Mouse (Mus musculus) bone marrow, adult 2 months (tissue): Measurements from ENCODE around the gene Spred3. TPM values are rescaled to one million over a fixed set of nuclear protein-coding genes. Genes with fewer than 3 reads are reported as not detected.
"Not testable (repeated sequence)": the region's sequence is repeated elsewhere in the genome, so short reads cannot be mapped to it uniquely, and the experiment has no call there.

ENCODE experiments used
- H3K27ac ChIP-seq: fragments of 200-500 bp; 2 replicates; pipeline ENCODE4 v1.5.1; 2012; ENCODE audit warnings: low read depth, mild to moderate bottlenecking, control low read depth, inconsistent platforms, low read length; ENCODE audit not compliant: control insufficient read depth, poor library complexity, insufficient read depth
- H3K4me1 ChIP-seq: fragments of 200-500 bp; 2 replicates; pipeline ENCODE4 v1.6.1; 2011; ENCODE audit warnings: low read length; ENCODE audit not compliant: control insufficient read depth, insufficient read depth
- H3K4me3 ChIP-seq: fragments of 200-500 bp; replicated peaks from 2 replicates; pipeline ENCODE3; 2011; ENCODE audit warnings: mild to moderate bottlenecking, low read depth, low read length, control low read depth; ENCODE audit not compliant: control insufficient read depth
- CTCF ChIP-seq: fragments of 200-500 bp; IDR thresholded peaks from 2 replicates; pipeline ENCODE4 v1.5.1; 2011; ENCODE audit warnings: low read length, control low read depth; ENCODE audit not compliant: control insufficient read depth, insufficient read depth
- POLR2A ChIP-seq: fragments of 200-500 bp; IDR thresholded peaks from 2 replicates; pipeline ENCODE4 v1.6.1; 2011; ENCODE audit warnings: low read depth, mild to moderate bottlenecking, control low read depth, low read length, borderline replicate concordance; ENCODE audit not compliant: control insufficient read depth
- WGBS: fragments of 180-500 bp; shearing (Covaris S2); methylation state at CpG from one replicate; pipeline ENCODE4 v1.1.7; 2018; 5-methylcytosine and 5-hydroxymethylcytosine counted together
- polyA plus RNA-seq: library from polyadenylated mRNA; stranded (reverse); fragments of >200 nt; gene quantifications from 2 replicates; pipeline ENCODE4 v1.2.4, GENCODE M21; 2011; ENCODE audit warnings: low replicate concordance; ENCODE audit not compliant: missing spikeins, insufficient read depth, insufficient read length

Spred3 gene
- polyA plus RNA-seq = 2.3 and 7.1 TPM in 2 replicates

DNA sequence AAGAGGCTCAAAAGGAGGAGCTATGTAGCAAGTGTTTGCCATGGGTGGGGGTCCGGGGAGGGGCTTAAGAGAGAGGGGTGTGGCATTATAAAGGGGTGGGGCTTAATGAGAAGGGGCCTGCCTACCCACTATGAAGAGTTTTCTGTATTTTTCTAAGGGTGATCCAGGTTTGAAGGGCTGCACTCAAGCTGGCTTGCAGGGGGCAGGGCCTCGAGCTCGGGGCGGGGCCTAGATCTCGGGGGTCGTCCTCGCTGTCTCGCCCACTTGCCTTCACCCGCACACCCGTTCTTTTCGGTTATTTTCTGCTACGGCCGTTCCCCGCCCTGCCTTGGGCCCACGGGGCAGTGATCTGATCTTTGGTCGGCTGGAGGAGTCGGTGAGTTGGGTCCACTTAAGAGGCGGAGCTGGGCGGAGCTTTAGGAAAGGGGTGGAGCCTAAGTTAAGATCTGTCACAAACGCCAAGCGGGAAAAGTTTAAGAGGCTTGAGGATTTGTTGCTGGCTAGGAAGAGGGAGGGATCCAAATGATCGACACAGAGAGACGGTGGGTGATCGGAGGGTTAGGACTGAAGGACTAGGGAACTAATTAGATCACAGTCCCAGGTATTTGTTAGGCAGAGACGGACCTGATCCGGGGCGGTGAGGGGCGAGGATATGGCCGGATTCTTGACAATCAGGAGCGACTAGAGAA is at the start of gene Spred3, which contains the start of gene Ggn:
Gene Spred3, minus strand, starts transcription at position 346 of the 689 bp plus-strand sequence.
Gene Ggn, plus strand, starts transcription at position 145 of the 689 bp plus-strand sequence.
- H3K4me1 ChIP-seq = no peaks in the 10 kb centered on the region
- TF ChIP-seq POLR2A = no peak
- TF ChIP-seq CTCF = no peak
- peak within 1 kb of the TSS; percentile 61 for H3K4me3 ChIP-seq
- peak within 1 kb of the TSS; percentile 37; the same call in 1 of the 2 replicates for H3K27ac ChIP-seq
- under 1% methylated on average over 30 of the region's 30 CpGs for WGBS

DNA sequence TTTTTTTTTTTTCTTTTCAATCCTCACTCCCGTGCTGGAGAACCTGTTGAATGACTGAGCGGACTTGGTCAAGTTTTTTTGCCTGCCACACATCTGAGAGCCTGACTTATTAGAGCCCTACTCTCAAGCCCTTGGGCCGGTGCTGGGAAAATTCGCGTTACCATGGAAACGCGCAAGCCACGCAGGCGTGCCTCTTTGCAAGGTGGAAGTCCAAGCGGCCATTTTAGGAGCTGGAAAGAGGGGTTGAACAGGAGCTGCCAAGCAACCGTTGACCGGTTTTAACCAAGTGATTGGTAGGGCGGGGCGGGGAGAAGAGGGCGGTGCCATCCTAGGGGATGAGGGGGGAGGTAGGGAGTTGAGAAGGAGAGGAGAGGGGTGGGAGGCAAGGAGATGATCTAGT is 44.6 kb upstream of the Spred3 start:
- WGBS = 82% methylated on average over 15 of the region's 15 CpGs
- Histone ChIP-seq H3K4me1 (no peaks in the 10 kb centered on the region), H3K27ac (no peak overlapping the region), H3K4me3 (no peak overlapping the region)
- TF ChIP-seq CTCF (no peak), POLR2A (no peak)

DNA sequence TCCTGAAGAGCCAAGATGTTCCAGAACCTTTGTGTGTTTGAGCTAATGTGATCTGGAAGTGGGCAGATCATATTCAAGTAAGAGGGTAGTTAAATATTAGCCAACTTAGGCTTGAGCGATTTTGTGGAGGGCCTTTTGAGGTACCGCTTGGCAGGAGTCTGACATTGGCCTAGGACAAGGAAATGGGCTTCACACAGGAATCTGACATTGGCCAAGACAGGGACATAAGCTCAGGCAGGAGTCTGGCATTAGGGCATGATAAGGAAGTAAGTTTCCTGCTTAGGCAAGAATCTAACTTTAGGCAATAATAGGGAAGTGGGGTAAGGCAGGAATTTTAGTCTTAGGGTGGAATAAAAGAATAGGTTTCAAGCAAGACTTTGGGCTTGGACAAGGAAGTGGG is 44.0 kb upstream of the Spred3 start:
- H3K4me3 ChIP-seq = no peak overlapping the region
- TF ChIP-seq CTCF (no peak), POLR2A (no peak)
- 67% methylated on average over 2 of the region's 2 CpGs for WGBS
- no peak overlapping the region for H3K27ac ChIP-seq
- H3K4me1 ChIP-seq = no peaks in the 10 kb centered on the region

DNA sequence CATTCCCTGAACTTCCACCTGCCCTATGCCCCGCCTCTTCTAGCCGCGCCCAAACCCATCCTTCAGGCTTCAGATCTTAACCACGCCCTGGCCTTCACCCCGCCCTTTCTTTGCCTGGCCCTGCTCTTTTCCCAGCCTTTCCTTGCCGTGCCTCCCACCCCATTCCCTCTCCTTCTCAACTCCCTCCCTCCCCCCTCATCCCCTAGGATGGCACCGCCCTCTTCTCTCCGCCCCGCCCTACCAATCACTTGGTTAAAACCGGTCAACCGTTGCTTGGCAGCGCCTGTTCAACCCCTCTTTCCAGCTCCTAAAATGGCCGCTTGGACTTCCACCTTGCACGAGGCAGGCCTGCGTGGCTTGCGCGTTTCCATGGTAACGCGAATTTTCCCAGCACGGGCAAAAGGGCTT is 43.5 kb upstream of the Spred3 start, which contains the start of gene Catsperg1:
Gene Catsperg1, minus strand, starts transcription at position 361 of the 408 bp plus-strand sequence.
- Histone ChIP-seq H3K4me1 (no peaks in the 10 kb centered on the region), H3K27ac (no peak within 1 kb of the TSS), H3K4me3 (no peak within 1 kb of the TSS)
- TF ChIP-seq CTCF (no peak), POLR2A (no peak)
- 67% methylated on average over 20 of the region's 20 CpGs for whole genome bisulfite sequencing

GRCm38 (mm10) chr7:29212775-29213560 is 42.8 kb upstream of the Spred3 start:
- not testable (repeated sequence) for H3K4me3 ChIP-seq, H3K27ac ChIP-seq, H3K4me1 ChIP-seq
- 85% methylated on average over 40 of the region's 40 CpGs for WGBS

GRCm38 (mm10) chr7:29212199-29212765 is 42.1 kb upstream of the Spred3 start:
- WGBS = 58% methylated on average over 26 of the region's 26 CpGs
- H3K27ac ChIP-seq = no peak overlapping the region
- H3K4me3 ChIP-seq = peak overlapping the region; percentile 73
- H3K4me1 ChIP-seq = no peaks in the 10 kb centered on the region
- TF ChIP-seq CTCF = no peak
- TF ChIP-seq POLR2A = no peak

GRCm38 (mm10) chr7:29211415-29212198 is 41.4 kb upstream of the Spred3 start:
- 7% methylated on average over 34 of the region's 34 CpGs for WGBS
- peak overlapping the region; percentile 65 for H3K27ac ChIP-seq
- TF ChIP-seq CTCF (no peak), POLR2A (no peak)
- H3K4me3 ChIP-seq = peak overlapping the region; percentile 73
- H3K4me1 ChIP-seq = no peaks in the 10 kb centered on the region

DNA sequence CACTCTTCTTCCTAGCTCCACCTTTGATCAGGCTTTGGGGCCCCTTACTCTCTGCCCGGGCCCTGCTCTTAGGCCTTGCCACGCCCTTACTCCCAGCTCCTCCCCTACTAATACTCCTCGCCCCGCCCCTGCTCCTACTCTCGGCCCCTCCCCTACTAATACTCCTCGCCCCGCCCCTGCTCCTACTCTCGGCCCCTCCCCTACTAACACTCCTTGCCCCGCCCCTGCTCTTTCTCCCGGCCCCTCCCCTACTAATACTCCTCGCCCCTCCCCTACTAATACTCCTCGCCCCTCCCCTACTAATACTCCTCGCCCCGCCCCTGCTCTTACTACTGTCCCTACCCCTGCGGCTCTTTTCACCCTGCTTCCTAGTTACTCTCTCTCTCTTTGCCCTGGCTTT is 40.8 kb upstream of the Spred3 start:
- peak overlapping the region; percentile 73 for H3K4me3 ChIP-seq
- H3K4me1 ChIP-seq = not testable (repeated sequence)
- WGBS = 15% methylated on average over 15 of the region's 15 CpGs
- H3K27ac ChIP-seq = peak overlapping the region; percentile 65
